Mouse (Mus musculus): Measurements from ENCODE around the gene Gm20662. TPM values are rescaled to one million over a fixed set of nuclear protein-coding genes. Genes with fewer than 3 reads are reported as not detected.
A peak's percentile ranks its signal among the peaks of the same experiment; 100 is the strongest.

The Gm20662 gene
- polyA plus RNA-seq, 1 experiment from 2014 or later: 0.90 TPM

DNA sequence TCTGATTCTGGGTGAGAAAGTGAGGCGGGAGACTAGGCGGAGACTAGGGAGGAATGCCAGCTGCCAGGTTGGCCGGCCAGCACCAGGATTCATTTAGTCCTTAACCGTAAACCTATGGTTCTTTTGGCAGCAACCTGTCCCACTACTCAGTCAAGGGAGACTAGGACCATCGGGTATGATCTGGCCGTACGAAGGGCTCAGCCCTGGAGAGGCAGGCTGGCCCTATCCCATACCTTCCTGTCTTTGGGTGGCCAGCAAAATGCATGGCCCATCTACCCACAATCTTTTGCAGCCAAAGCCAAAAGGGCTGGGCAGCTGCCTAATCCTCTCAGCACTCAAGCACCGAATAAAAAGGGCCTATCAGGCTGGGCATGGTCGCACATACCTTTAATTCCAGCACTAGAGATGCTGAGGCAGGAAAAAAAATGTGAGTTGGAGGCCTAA lies 76.4 kb downstream of the Gm20662 start:
- no peak for ATAC-seq (replicated peaks; ENCODE audit: insufficient number of reproducible peaks, low FRiP score, low TSS enrichment)
- Histone ChIP-seq H3K9ac (ENCODE audit: low read depth, low read length) (no peak overlapping the region; the same call in 1 of the 2 replicates), H3K4me3 (ENCODE audit: low read depth, low read length) (no peak overlapping the region), H3K36me3 (ENCODE audit: control insufficient read depth, insufficient read depth, low read length) (peaks cover 5% of the 10 kb centered on the region; the same call in 1 of the 2 replicates), H3K4me1 (ENCODE audit: control insufficient read depth, insufficient read depth, low read length) (peaks cover 19% of the 10 kb centered on the region), H3K27ac (ENCODE audit: low read depth, low read length) (peak overlapping the region; percentile 68), H3K4me2 (peak overlapping the region; percentile 11; the same call in 1 of the 2 replicates), H3K9me3 (replicated peaks; ENCODE audit: control insufficient read depth, low read length) (no peaks in the 10 kb centered on the region), H3K27me3 (ENCODE audit: control insufficient read depth, insufficient read depth, low read length) (no peaks in the 10 kb centered on the region)
- 45% methylated on average over 9 of the region's 9 CpGs for WGBS (ENCODE audit: insufficient replicate concordance)

DNA sequence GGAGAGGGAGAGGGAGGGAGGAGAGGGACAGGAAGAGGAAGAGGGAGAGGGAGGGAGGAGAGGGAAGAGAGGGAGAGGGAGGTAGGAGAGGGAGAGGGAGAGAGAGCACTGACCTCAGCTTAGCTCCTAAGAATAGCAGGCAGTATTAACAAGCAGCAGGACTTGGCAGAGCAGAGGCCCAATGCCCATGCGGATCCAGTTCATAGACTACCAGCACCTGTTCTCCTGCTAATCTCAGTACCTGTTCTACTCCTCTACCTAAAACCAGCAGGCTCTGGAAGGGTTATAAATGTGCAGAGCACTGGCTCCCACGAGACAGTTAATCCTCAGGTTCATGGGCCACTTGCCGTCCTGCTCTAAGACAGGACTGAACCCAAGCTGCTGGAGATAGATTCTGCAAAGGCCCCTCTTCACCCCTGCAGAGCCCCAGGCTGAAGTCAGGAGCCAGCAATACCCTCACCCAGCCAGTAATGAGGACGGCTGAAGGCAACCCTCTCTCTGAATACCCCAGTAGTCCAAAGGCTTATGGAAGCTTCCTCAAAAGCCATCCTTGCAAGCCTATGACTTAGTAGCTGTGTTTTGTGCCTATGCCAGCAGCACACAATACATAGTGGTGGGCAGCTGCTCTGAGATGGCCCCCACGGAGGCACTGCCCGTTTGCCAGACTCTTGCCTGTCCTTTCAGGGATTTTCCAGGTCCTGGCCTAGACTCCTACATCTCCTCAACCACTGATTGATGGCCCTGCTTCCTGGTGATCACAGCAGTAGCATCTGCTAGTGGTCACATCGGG lies 77.2 kb downstream of the Gm20662 start:
- Histone ChIP-seq H3K4me2 (no peak overlapping the region), H3K4me1 (ENCODE audit: control insufficient read depth, insufficient read depth, low read length) (peaks cover 19% of the 10 kb centered on the region), H3K36me3 (ENCODE audit: control insufficient read depth, insufficient read depth, low read length) (peaks cover 5% of the 10 kb centered on the region; the same call in 1 of the 2 replicates), H3K9ac (ENCODE audit: low read depth, low read length) (0 out of 2 replicates have a peak overlapping the region, but pooled peaks have one; percentile 49), H3K27ac (ENCODE audit: low read depth, low read length) (peak overlapping the region; percentile 10; the same call in 1 of the 2 replicates), H3K27me3 (ENCODE audit: control insufficient read depth, insufficient read depth, low read length) (no peaks in the 10 kb centered on the region), H3K9me3 (replicated peaks; ENCODE audit: control insufficient read depth, low read length) (no peaks in the 10 kb centered on the region), H3K4me3 (ENCODE audit: low read depth, low read length) (no peak overlapping the region)
- ATAC-seq (replicated peaks; ENCODE audit: insufficient number of reproducible peaks, low FRiP score, low TSS enrichment): no peak
- 50% methylated on average over 7 of the region's 7 CpGs for WGBS (ENCODE audit: insufficient replicate concordance)

DNA sequence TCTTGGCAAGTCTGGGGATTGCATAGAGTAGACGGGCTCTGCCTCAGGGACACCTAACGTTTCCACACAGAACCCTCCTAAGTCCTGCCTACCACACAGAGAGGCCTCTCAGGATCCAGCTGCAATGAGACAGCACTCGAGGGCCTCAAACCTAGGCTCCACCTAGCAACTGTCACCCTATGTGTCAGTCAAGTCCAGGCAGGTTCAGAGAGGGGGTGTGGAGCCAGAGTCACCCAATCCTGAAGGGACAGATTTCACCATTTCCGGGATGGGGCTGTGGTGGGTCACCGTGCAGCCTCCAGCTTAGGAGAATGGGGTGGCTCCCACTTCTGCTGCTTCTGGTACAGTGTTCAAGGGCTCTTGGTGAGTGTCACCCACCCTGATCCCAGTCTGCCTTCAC lies 84.0 kb downstream of the Gm20662 start, which contains the start of gene Mst1:
TSS of gene Mst1 (plus strand) at position 269 of the 400 bp plus-strand sequence.
- Histone ChIP-seq H3K4me2 (peak within 1 kb of the TSS; percentile 90), H3K36me3 (ENCODE audit: control insufficient read depth, insufficient read depth, low read length) (peaks cover 4% of the 10 kb centered on the region), H3K4me3 (ENCODE audit: low read depth, low read length) (peak within 1 kb of the TSS; percentile 71), H3K4me1 (ENCODE audit: control insufficient read depth, insufficient read depth, low read length) (peaks cover 13% of the 10 kb centered on the region; the same call in 1 of the 2 replicates), H3K9ac (ENCODE audit: low read depth, low read length) (peak within 1 kb of the TSS; percentile 88), H3K9me3 (replicated peaks; ENCODE audit: control insufficient read depth, low read length) (no peaks in the 10 kb centered on the region), H3K27me3 (ENCODE audit: control insufficient read depth, insufficient read depth, low read length) (peaks cover 38% of the 10 kb centered on the region), H3K27ac (ENCODE audit: low read depth, low read length) (peak within 1 kb of the TSS; percentile 92)
- ATAC-seq (replicated peaks; ENCODE audit: insufficient number of reproducible peaks, low FRiP score, low TSS enrichment): peak; percentile 73
- WGBS (ENCODE audit: insufficient replicate concordance): 63% methylated on average over 5 of the region's 5 CpGs

DNA sequence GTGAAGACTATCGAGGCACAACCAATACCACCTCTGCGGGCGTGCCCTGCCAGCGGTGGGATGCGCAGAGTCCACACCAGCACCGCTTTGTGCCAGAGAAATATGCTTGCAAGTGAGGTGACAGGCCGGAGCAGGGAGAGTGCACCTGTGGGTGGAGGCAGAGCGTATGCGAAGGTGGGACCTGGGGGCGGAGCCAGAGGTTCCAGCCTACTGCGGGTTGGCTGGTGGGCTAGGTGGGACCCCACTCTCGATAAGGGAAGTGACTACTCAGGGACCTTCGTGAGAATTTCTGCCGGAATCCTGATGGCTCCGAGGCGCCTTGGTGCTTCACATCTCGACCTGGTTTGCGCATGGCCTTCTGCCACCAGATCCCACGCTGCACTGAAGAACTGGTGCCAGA lies 86.4 kb downstream of the Gm20662 start:
- H3K4me2 ChIP-seq: peak overlapping the region; percentile 48
- peaks cover 13% of the 10 kb centered on the region; the same call in 1 of the 2 replicates for H3K4me1 ChIP-seq (ENCODE audit: control insufficient read depth, insufficient read depth, low read length)
- 7% methylated on average over 19 of the region's 19 CpGs for WGBS (ENCODE audit: insufficient replicate concordance)
- H3K27ac ChIP-seq (ENCODE audit: low read depth, low read length): no peak overlapping the region
- no peak for ATAC-seq (replicated peaks; ENCODE audit: insufficient number of reproducible peaks, low FRiP score, low TSS enrichment)
- peaks cover 38% of the 10 kb centered on the region for H3K27me3 ChIP-seq (ENCODE audit: control insufficient read depth, insufficient read depth, low read length)
- H3K4me3 ChIP-seq (ENCODE audit: low read depth, low read length): peak overlapping the region; percentile 21; the same call in 1 of the 2 replicates
- no peaks in the 10 kb centered on the region for H3K9me3 ChIP-seq (replicated peaks; ENCODE audit: control insufficient read depth, low read length)
- peaks cover 25% of the 10 kb centered on the region for H3K36me3 ChIP-seq (ENCODE audit: control insufficient read depth, insufficient read depth, low read length)
- H3K9ac ChIP-seq (ENCODE audit: low read depth, low read length): peak overlapping the region; percentile 28; the same call in 1 of the 2 replicates

DNA sequence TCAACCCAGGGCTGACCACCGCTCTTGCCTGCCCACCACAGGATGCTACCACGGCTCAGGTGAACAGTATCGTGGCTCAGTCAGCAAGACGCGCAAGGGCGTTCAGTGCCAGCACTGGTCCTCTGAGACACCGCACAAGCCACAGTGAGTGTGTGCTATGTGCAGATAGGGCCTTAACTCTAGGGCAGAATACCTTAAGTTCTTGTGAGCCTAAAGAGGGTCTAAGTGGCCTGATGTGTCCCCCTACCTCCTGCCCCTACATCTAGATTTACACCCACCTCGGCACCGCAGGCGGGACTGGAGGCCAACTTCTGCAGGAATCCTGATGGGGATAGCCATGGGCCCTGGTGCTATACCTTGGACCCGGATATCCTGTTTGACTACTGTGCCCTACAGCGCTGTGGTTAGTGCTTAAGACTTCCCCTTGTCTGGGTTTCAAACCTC lies 86.9 kb downstream of the Gm20662 start, which contains the start of gene Rnf123:
TSS of gene Rnf123 (minus strand) at position 359 of the 444 bp plus-strand sequence.
- Histone ChIP-seq H3K36me3 (ENCODE audit: control insufficient read depth, insufficient read depth, low read length) (peaks cover 28% of the 10 kb centered on the region), H3K27me3 (ENCODE audit: control insufficient read depth, insufficient read depth, low read length) (peaks cover 38% of the 10 kb centered on the region), H3K9me3 (replicated peaks; ENCODE audit: control insufficient read depth, low read length) (no peaks in the 10 kb centered on the region), H3K4me1 (ENCODE audit: control insufficient read depth, insufficient read depth, low read length) (peaks cover 13% of the 10 kb centered on the region; the same call in 1 of the 2 replicates), H3K9ac (ENCODE audit: low read depth, low read length) (peak within 1 kb of the TSS; percentile 28; the same call in 1 of the 2 replicates), H3K4me3 (ENCODE audit: low read depth, low read length) (peak within 1 kb of the TSS; percentile 21; the same call in 1 of the 2 replicates), H3K27ac (ENCODE audit: low read depth, low read length) (peak within 1 kb of the TSS; percentile 70), H3K4me2 (peak within 1 kb of the TSS; percentile 48)
- ATAC-seq (replicated peaks; ENCODE audit: insufficient number of reproducible peaks, low FRiP score, low TSS enrichment): no peak
- 27% methylated on average over 12 of the region's 12 CpGs for WGBS (ENCODE audit: insufficient replicate concordance)

- Histone ChIP-seq H3K4me1 (ENCODE audit: control insufficient read depth, insufficient read depth, low read length) (peaks cover 9% of the 10 kb centered on the region; the same call in 1 of the 2 replicates), H3K27ac (ENCODE audit: low read depth, low read length) (peak overlapping the region; percentile 70; the same call in 1 of the 2 replicates), H3K36me3 (ENCODE audit: control insufficient read depth, insufficient read depth, low read length) (peaks cover 28% of the 10 kb centered on the region), H3K4me2 (peak overlapping the region; percentile 48; the same call in 1 of the 2 replicates), H3K27me3 (ENCODE audit: control insufficient read depth, insufficient read depth, low read length) (peaks cover 38% of the 10 kb centered on the region), H3K4me3 (ENCODE audit: low read depth, low read length) (no peak overlapping the region), H3K9ac (ENCODE audit: low read depth, low read length) (no peak overlapping the region), H3K9me3 (replicated peaks; ENCODE audit: control insufficient read depth, low read length) (no peaks in the 10 kb centered on the region)
- no peak for ATAC-seq (replicated peaks; ENCODE audit: insufficient number of reproducible peaks, low FRiP score, low TSS enrichment)
- 39% methylated on average over 6 of the region's 6 CpGs for WGBS (ENCODE audit: insufficient replicate concordance)
These were observed 87.4 kb downstream of the Gm20662 start for GRCm38 (mm10) chr9:108083561-108083960.

- ATAC-seq (replicated peaks; ENCODE audit: insufficient number of reproducible peaks, low FRiP score, low TSS enrichment): no peak
- Histone ChIP-seq H3K4me1 (ENCODE audit: control insufficient read depth, insufficient read depth, low read length) (peaks cover 5% of the 10 kb centered on the region; the same call in 1 of the 2 replicates), H3K4me3 (ENCODE audit: low read depth, low read length) (no peak overlapping the region), H3K9ac (ENCODE audit: low read depth, low read length) (no peak overlapping the region), H3K36me3 (ENCODE audit: control insufficient read depth, insufficient read depth, low read length) (peaks cover 34% of the 10 kb centered on the region), H3K27ac (ENCODE audit: low read depth, low read length) (peak overlapping the region; percentile 50), H3K27me3 (ENCODE audit: control insufficient read depth, insufficient read depth, low read length) (peaks cover 38% of the 10 kb centered on the region), H3K9me3 (replicated peaks; ENCODE audit: control insufficient read depth, low read length) (no peaks in the 10 kb centered on the region), H3K4me2 (no peak overlapping the region)
- 92% methylated on average over 4 of the region's 4 CpGs for WGBS (ENCODE audit: insufficient replicate concordance)
These were observed 89.1 kb downstream of the Gm20662 start for GRCm38 (mm10) chr9:108085261-108085660.

GRCm38 (mm10) chr9:108090611-108091120 lies 94.5 kb downstream of the Gm20662 start:
- H3K27ac ChIP-seq (ENCODE audit: low read depth, low read length): no peak overlapping the region
- H3K4me1 ChIP-seq (ENCODE audit: control insufficient read depth, insufficient read depth, low read length): peaks cover 10% of the 10 kb centered on the region; the same call in 1 of the 2 replicates
- no peak for ATAC-seq (replicated peaks; ENCODE audit: insufficient number of reproducible peaks, low FRiP score, low TSS enrichment)
- H3K36me3 ChIP-seq (ENCODE audit: control insufficient read depth, insufficient read depth, low read length): peaks cover 36% of the 10 kb centered on the region
- H3K4me2 ChIP-seq: no peak overlapping the region
- H3K4me3 ChIP-seq (ENCODE audit: low read depth, low read length): no peak overlapping the region
- no peak overlapping the region for H3K9ac ChIP-seq (ENCODE audit: low read depth, low read length)
- no peaks in the 10 kb centered on the region for H3K27me3 ChIP-seq (ENCODE audit: control insufficient read depth, insufficient read depth, low read length)
- H3K9me3 ChIP-seq (replicated peaks; ENCODE audit: control insufficient read depth, low read length): no peaks in the 10 kb centered on the region
- 91% methylated on average over 7 of the region's 7 CpGs for WGBS (ENCODE audit: insufficient replicate concordance)
